In the genomic region with DNA sequence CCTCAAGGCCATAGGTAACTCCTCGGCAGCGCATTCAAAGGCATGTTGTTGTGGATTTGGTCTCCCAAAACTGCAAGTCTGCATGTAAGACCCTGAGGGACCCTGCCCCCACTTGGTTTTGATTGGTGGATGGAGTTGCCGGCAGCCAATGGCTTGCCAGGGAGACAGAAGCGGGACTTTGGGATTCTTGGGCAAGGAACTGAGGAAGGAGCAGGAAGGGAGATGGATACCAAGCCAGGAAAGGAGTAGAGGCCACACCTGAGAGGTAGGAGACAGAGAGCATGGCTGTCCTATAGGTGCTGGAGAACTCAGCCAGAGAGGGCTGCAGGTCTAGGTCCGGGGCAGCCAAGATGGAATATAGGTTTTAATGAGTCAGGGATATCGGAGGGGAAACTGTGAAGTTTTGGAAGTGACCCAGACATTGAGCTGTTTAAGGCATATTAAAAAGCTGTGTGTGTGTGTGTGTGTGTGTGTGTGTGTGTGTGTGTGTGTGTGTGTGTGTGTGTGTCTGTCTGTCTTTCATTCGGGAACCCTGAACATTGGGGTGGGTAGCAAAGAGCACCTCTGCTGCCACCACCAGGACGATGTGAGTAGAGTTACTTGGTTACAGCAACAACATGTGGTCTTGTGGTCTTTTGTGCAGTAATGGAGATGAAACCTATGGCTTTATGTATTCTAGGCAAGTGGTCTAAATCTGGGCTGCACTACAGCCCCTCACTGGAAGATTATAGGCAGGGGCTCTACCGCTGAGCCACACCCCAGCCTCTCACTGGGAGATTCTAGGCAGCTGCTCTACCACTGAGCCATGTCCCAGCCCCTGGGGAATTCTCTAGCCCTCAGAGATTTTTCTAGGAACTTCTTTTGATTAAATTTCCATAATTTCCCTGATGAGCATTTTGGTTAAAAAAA, we compare ENCODE assay signal across 8 mouse cellular contexts. TPM values are rescaled to one million over a fixed set of nuclear protein-coding genes. Genes with fewer than 3 reads are reported as not detected.
DNase-seq lines count a peak whose midpoint lies in the region; ATAC-seq lines count a peak whose summit lies in the region.

No protein-coding gene starts in this region.

- H3K27me3 ChIP-seq in megakaryocyte, embryonic 14.5 days (replicated peaks) = no peaks in the 10 kb centered on the region
- no peaks in the 10 kb centered on the region for H3K27me3 ChIP-seq in forebrain, embryonic 10.5 days (ENCODE audit: poor library complexity, severe bottlenecking)
- no peaks in the 10 kb centered on the region for H3K27me3 ChIP-seq in intestine, embryonic 16.5 days (replicated peaks; ENCODE audit: control insufficient read depth, insufficient read depth, low read length)
- H3K27me3 ChIP-seq in midbrain, embryonic 11.5 days (ENCODE audit: control insufficient read depth, insufficient read depth, low read length) = no peaks in the 10 kb centered on the region

- DNase-seq in forebrain, embryonic 10.5 days (ENCODE audit: extremely low spot score, low spot score) = peak; percentile 54
- DNase-seq in midbrain, embryonic 11.5 days (ENCODE audit: low spot score, missing footprints) = peak; percentile 86
- no peak for DNase-seq in layer of hippocampus, adult 9-10 months (ENCODE audit: low spot score)
- no peak for DNase-seq in cerebellum, adult 9-10 months
- no peak for DNase-seq in frontal cortex, postnatal 14 days (ENCODE audit: low spot score in 2 of 2)

- H3K9me3 ChIP-seq in megakaryocyte, embryonic 14.5 days = peaks cover 10% of the 10 kb centered on the region
- H3K9me3 ChIP-seq in forebrain, embryonic 10.5 days = no peaks in the 10 kb centered on the region
- no peaks in the 10 kb centered on the region for H3K9me3 ChIP-seq in intestine, embryonic 16.5 days (ENCODE audit: control insufficient read depth, low read length)
- no peaks in the 10 kb centered on the region for H3K9me3 ChIP-seq in midbrain, embryonic 11.5 days (ENCODE audit: control insufficient read depth, low read length)

- H3K27ac ChIP-seq in forebrain, embryonic 10.5 days = peak overlapping the region; percentile 71
- H3K27ac ChIP-seq in intestine, embryonic 16.5 days (ENCODE audit: low read length) = no peak overlapping the region
- H3K27ac ChIP-seq in midbrain, embryonic 11.5 days (ENCODE audit: low read depth, low read length) = no peak overlapping the region

- H3K36me3 ChIP-seq in megakaryocyte, embryonic 14.5 days (replicated peaks; ENCODE audit: low read length) = no peaks in the 10 kb centered on the region
- no peaks in the 10 kb centered on the region for H3K36me3 ChIP-seq in forebrain, embryonic 10.5 days (replicated peaks)
- no peaks in the 10 kb centered on the region for H3K36me3 ChIP-seq in intestine, embryonic 16.5 days (ENCODE audit: control insufficient read depth, insufficient read depth, low read length)
- no peaks in the 10 kb centered on the region for H3K36me3 ChIP-seq in midbrain, embryonic 11.5 days (ENCODE audit: control insufficient read depth, insufficient read depth, low read length)

- H3K4me2 ChIP-seq in intestine, embryonic 16.5 days (ENCODE audit: low read depth, low read length) = peak overlapping the region; percentile 15; the same call in 1 of the 2 replicates
- H3K4me2 ChIP-seq in midbrain, embryonic 11.5 days = peak overlapping the region; percentile 45

- peak overlapping the region; percentile 21 for H3K4me3 ChIP-seq in megakaryocyte, embryonic 14.5 days (replicated peaks)
- H3K4me3 ChIP-seq in forebrain, embryonic 10.5 days = peak overlapping the region; percentile 49
- H3K4me3 ChIP-seq in intestine, embryonic 16.5 days (ENCODE audit: low read length) = no peak overlapping the region
- peak overlapping the region; percentile 22; the same call in 1 of the 2 replicates for H3K4me3 ChIP-seq in midbrain, embryonic 11.5 days (ENCODE audit: low read depth, low read length)

- peaks cover 7% of the 10 kb centered on the region for H3K4me1 ChIP-seq in megakaryocyte, embryonic 14.5 days
- peaks cover 7% of the 10 kb centered on the region for H3K4me1 ChIP-seq in forebrain, embryonic 10.5 days
- no peaks in the 10 kb centered on the region for H3K4me1 ChIP-seq in intestine, embryonic 16.5 days (ENCODE audit: control insufficient read depth, insufficient read depth, low read length)
- no peaks in the 10 kb centered on the region; the same call in 1 of the 2 replicates for H3K4me1 ChIP-seq in midbrain, embryonic 11.5 days (ENCODE audit: control insufficient read depth, insufficient read depth, low read length)

- WGBS in forebrain, embryonic 10.5 days = 18% methylated on average over 9 of the region's 9 CpGs
- 28% methylated on average over 9 of the region's 9 CpGs for WGBS in intestine, embryonic 16.5 days
- WGBS in midbrain, embryonic 11.5 days = 23% methylated on average over 8 of the region's 9 CpGs

- H3K9ac ChIP-seq in intestine, embryonic 16.5 days (ENCODE audit: low read depth, low read length) = no peak overlapping the region
- peak overlapping the region; percentile 24 for H3K9ac ChIP-seq in midbrain, embryonic 11.5 days (ENCODE audit: low read length)

- no peak for ATAC-seq in megakaryocyte, adult 5-6 weeks (ENCODE audit: poor library complexity, severe bottlenecking)
- 0 out of 2 replicates have a peak, but pooled peaks have one; percentile 46 for ATAC-seq in intestine, embryonic 16.5 days
- ATAC-seq in midbrain, embryonic 11.5 days (ENCODE audit: low FRiP score) = peak; percentile 69

RNA-seq across cellular contexts. Expression of gene Cyp2b10, which starts 37.2 kb away (rescaled TPM):
- polyA plus RNA-seq in megakaryocyte, embryonic 14.5 days (2012; ENCODE audit: insufficient read depth, low replicate concordance) = 2.3 TPM in 1 of 2 replicates, not detected in the other
- not detected in 2 replicates for total RNA-seq in megakaryocyte, adult 5-6 weeks (2015)
- total RNA-seq in megakaryocyte, adult 5-6 weeks (2017) = not detected in 2 replicates
- polyA plus RNA-seq in forebrain, embryonic 10.5 days (2016; fragmentation: Nextera tagmentation; extraction: Ambion mirVana) = not detected in 2 replicates
- not detected in 2 replicates for polyA plus RNA-seq in intestine, embryonic 16.5 days (2015; fragmentation: Nextera tagmentation; extraction: Ambion mirVana)
- polyA plus RNA-seq in midbrain, embryonic 11.5 days (2014; fragmentation: Nextera tagmentation; extraction: Ambion mirVana) = not detected in 2 replicates

RNA-seq across cellular contexts. Expression of gene Cyp2s1, which starts 43.5 kb away (rescaled TPM):
- polyA plus RNA-seq in megakaryocyte, embryonic 14.5 days (2012; ENCODE audit: insufficient read depth, low replicate concordance) = not detected in 2 replicates
- total RNA-seq in megakaryocyte, adult 5-6 weeks (2015) = 0.21 TPM in 1 of 2 replicates, not detected in the other
- total RNA-seq in megakaryocyte, adult 5-6 weeks (2017) = not detected in 2 replicates
- polyA plus RNA-seq in forebrain, embryonic 10.5 days (2016; fragmentation: Nextera tagmentation; extraction: Ambion mirVana) = 0.17 and 0.28 TPM in 2 replicates
- 39.1 and 41.3 TPM in 2 replicates for polyA plus RNA-seq in intestine, embryonic 16.5 days (2015; fragmentation: Nextera tagmentation; extraction: Ambion mirVana)
- 0.10 TPM in 1 of 2 replicates, not detected in the other for polyA plus RNA-seq in midbrain, embryonic 11.5 days (2014; fragmentation: Nextera tagmentation; extraction: Ambion mirVana)

Comparison
In these comparisons a context has a peak if more than half of its experiments do, and no peak if none do; other contexts are left out.
1. DNase-seq: peak in forebrain, embryonic 10.5 days (single experiment) and midbrain, embryonic 11.5 days (single experiment); none in layer of hippocampus, adult 9-10 months (single experiment), cerebellum, adult 9-10 months (single experiment) and frontal cortex, postnatal 14 days (0 of 2).
2. RNA of gene Cyp2s1, which starts 43.5 kb away (polyA plus RNA-seq): 39.1 to 41.3 TPM in intestine, embryonic 16.5 days; 0.17 to 0.28 TPM in forebrain, embryonic 10.5 days, 0.10 TPM in midbrain, embryonic 11.5 days and not detected in megakaryocyte, embryonic 14.5 days; every median in the first group is over 10 times any median in the second.